Comparison of ENCODE assay signal across 18 mouse cellular contexts in genomic region chr5:125344296-125344695, GRCm38 (mm10). TPM values are rescaled to one million over a fixed set of nuclear protein-coding genes. Genes with fewer than 3 reads are reported as not detected.
DNase-seq lines count a peak whose midpoint lies in the region; TF ChIP-seq lines count a peak whose summit lies in the region.
"Had no signal": no experiment of that assay in that cellular context is flagged by ENCODE, and none has a peak within 500 bp of the region (broad histone marks: within the 10 kb centered on the region; RNA-seq: fewer than 3 reads in every experiment).

No protein-coding gene starts in this region.

- no peak overlapping the region for H3K27ac ChIP-seq in gastrocnemius, adult 2 months
- H3K27ac ChIP-seq: forebrain, embryonic 10.5 days; hindbrain, embryonic 12.5 days; hindbrain, embryonic 15.5 days had no signal

- intact Hi-C loops in gastrocnemius, adult 2 months (cut with DNase I), result no loop called here

- H3K4me3 ChIP-seq in gastrocnemius, adult 2 months, result no peak overlapping the region
- H3K4me3 ChIP-seq: forebrain, embryonic 10.5 days; hindbrain, embryonic 12.5 days; hindbrain, embryonic 15.5 days had no signal

- TF ChIP-seq CTCF in gastrocnemius, adult 2 months (IDR thresholded peaks at IDR 0.05), result no peak

- peak; percentile 12 for DNase-seq in gastrocnemius, adult 2 months
- no peak for DNase-seq in gastrocnemius, adult 18-20 months (ENCODE audit: low spot score)
- DNase-seq in adrenal gland, adult 8-10 months, result peak; percentile 94
- peak; percentile 70 for DNase-seq in adrenal gland, postnatal 25 days
- no peak for DNase-seq in frontal cortex, postnatal 10 days (ENCODE audit: low spot score in 2 of 2)
- DNase-seq in cerebellum, adult 11 months, result no peak
- DNase-seq: cerebellum, adult 11-12 months; cerebellum, adult 8-10 months; cerebellum, postnatal 10 days; forebrain, postnatal 0 days; gastrocnemius, postnatal 14 days; heart, adult 11 months; kidney, adult 2 months had no signal

RNA-seq across cellular contexts. Expression of gene Scarb1, which starts 3.4 kb away (rescaled TPM):
- total RNA-seq in gastrocnemius, adult 2 months (2021), result 10 to 100 TPM; 11.8 to 16.9 TPM
- 10 to 100 TPM; 10.0 to 11.0 TPM for total RNA-seq in gastrocnemius, adult 18-20 months (2021)
- 1,000 to 10,000 TPM; 1,640 to 3,396 (median 2,408) TPM for total RNA-seq in adrenal gland, adult 8-10 months (2022)
- total RNA-seq in adrenal gland, postnatal 25 days (2021), result 1,988 and 2,596 TPM in 2 replicates

RNA-seq across cellular contexts. Expression of gene Gm10382, which starts 44.8 kb away (rescaled TPM):
- total RNA-seq in gastrocnemius, adult 2 months (2021), result not detected
- total RNA-seq in gastrocnemius, adult 18-20 months (2021), result under 1 TPM in 1 of 2 experiments, not detected in 1; 0.24 TPM
- under 1 TPM in 3 of 4 experiments, not detected in 1; 0.41 to 0.48 (median 0.45) TPM for total RNA-seq in adrenal gland, adult 8-10 months (2022)
- total RNA-seq in adrenal gland, postnatal 25 days (2021), result not detected in 2 replicates
- total RNA-seq: gastrocnemius, postnatal 14 days; gastrocnemius, postnatal 4 days; heart, adult 8-10 months had no signal

RNA-seq across cellular contexts. Expression of gene Ubc, which starts 45.7 kb away (rescaled TPM):
- 1,000 to 10,000 TPM; 1,479 to 2,293 TPM for total RNA-seq in gastrocnemius, adult 2 months (2021)
- 1,000 to 10,000 TPM; 1,764 to 2,031 TPM for total RNA-seq in gastrocnemius, adult 18-20 months (2021)
- total RNA-seq in adrenal gland, adult 8-10 months (2022), result 1,000 to 10,000 TPM; 1,164 to 1,564 (median 1,502) TPM
- total RNA-seq in adrenal gland, postnatal 25 days (2021), result 1,462 and 1,631 TPM in 2 replicates

Comparison
In these comparisons a context has a peak if more than half of its experiments do, and no peak if none do; other contexts are left out.
1. DNase-seq: peak in gastrocnemius, adult 2 months (single experiment), adrenal gland, adult 8-10 months (single experiment) and adrenal gland, postnatal 25 days (single experiment); none in gastrocnemius, adult 18-20 months (single experiment), frontal cortex, postnatal 10 days (0 of 2) and cerebellum, adult 11 months (single experiment).
2. RNA of gene Scarb1, which starts 3.4 kb away (total RNA-seq): 1,640 to 3,396 TPM in adrenal gland, adult 8-10 months and 1,988 to 2,596 TPM in adrenal gland, postnatal 25 days; 11.8 to 16.9 TPM in gastrocnemius, adult 2 months and 10.0 to 11.0 TPM in gastrocnemius, adult 18-20 months; every median in the first group is over 10 times any median in the second.